Mouse (Mus musculus) embryonic facial prominence, embryonic 14.5 days (tissue): ENCODE measurements around the gene Prdm13. TPM values are rescaled to one million over a fixed set of nuclear protein-coding genes. Genes with fewer than 3 reads are reported as not detected.

ENCODE experiments used
- ATAC-seq: fragments of 200-750 bp; cut with Nextera tagmentation; 2 replicates; pipeline ENCODE4 v1.8.0; 2017; ENCODE audit warnings: low read depth, moderate number of reproducible peaks, moderate TSS enrichment
- DNase-seq: peaks from one replicate; pipeline ENCODE4 v3.0.0-alpha.2; 2015; ENCODE audit warnings: low spot score
- H3K27ac ChIP-seq: fragments of 300-500 bp; sonication (generic); replicated peaks from 2 replicates; pipeline ENCODE4 v1.5.1; 2014; ENCODE audit warnings: low read depth, mild to moderate bottlenecking, low read length, moderate library complexity
- H3K27me3 ChIP-seq: fragments of 300-500 bp; sonication (generic); replicated peaks from 2 replicates; pipeline ENCODE4 v1.6.1; 2014; ENCODE audit warnings: low read length; ENCODE audit not compliant: control insufficient read depth, insufficient read depth
- H3K36me3 ChIP-seq: fragments of 300-500 bp; sonication (generic); 2 replicates; pipeline ENCODE4 v1.6.1; 2014; ENCODE audit warnings: low read length, mixed read lengths; ENCODE audit not compliant: control insufficient read depth, insufficient read depth
- H3K4me1 ChIP-seq: fragments of 300-500 bp; sonication (generic); 2 replicates; pipeline ENCODE4 v1.6.1; 2014; ENCODE audit warnings: antibody characterized with exemption, low read length; ENCODE audit not compliant: control insufficient read depth, insufficient read depth
- H3K4me2 ChIP-seq: fragments of 300-500 bp; sonication (generic); 2 replicates; pipeline ENCODE4 v1.6.1; 2014; ENCODE audit warnings: low read depth, mild to moderate bottlenecking, low read length, moderate library complexity, mixed read lengths
- H3K4me3 ChIP-seq: fragments of 300-500 bp; sonication (generic); 2 replicates; pipeline ENCODE4 v1.5.1; 2014; ENCODE audit warnings: low read depth, mild to moderate bottlenecking, low read length
- H3K9ac ChIP-seq: fragments of 300-500 bp; sonication (generic); 2 replicates; pipeline ENCODE4 v1.6.1; 2014; ENCODE audit warnings: low read depth, mild to moderate bottlenecking, low read length, moderate library complexity, mixed read lengths
- H3K9me3 ChIP-seq: fragments of 300-500 bp; sonication (generic); 2 replicates; pipeline ENCODE4 v1.6.1; 2016; ENCODE audit warnings: low read length; ENCODE audit not compliant: control insufficient read depth
- WGBS: fragments of 180-500 bp; shearing (Covaris S2); extraction: QIAGEN DNeasy Blood & Tissue Kit; methylation state at CpG from one replicate; pipeline ENCODE4 v1.1.7; 2014; 5-methylcytosine and 5-hydroxymethylcytosine counted together
- polyA plus RNA-seq: library from polyadenylated mRNA; unstranded; fragments of >200 nt; fragmentation: Nextera tagmentation; extraction: Ambion mirVana; gene quantifications from 2 replicates; pipeline ENCODE4 v1.2.1, GENCODE M21; 2014

Gene Prdm13
- polyA plus RNA-seq, 1 experiment from 2014 or later, result not detected

- no peak overlapping the region for H3K27ac ChIP-seq
Observed at GRCm38 (mm10) chr4:21628367-21629274, 57.1 kb downstream of the Prdm13 start.

More at GRCm38 (mm10) chr4:21628367-21629274, 57.1 kb downstream of the Prdm13 start:
- no peak overlapping the region for H3K4me2 ChIP-seq
- H3K27me3 ChIP-seq, result no peaks in the 10 kb centered on the region
- H3K9ac ChIP-seq, result no peak overlapping the region
- H3K4me1 ChIP-seq, result no peaks in the 10 kb centered on the region
- no peak overlapping the region for H3K4me3 ChIP-seq
- no peaks in the 10 kb centered on the region for H3K9me3 ChIP-seq
- no peaks in the 10 kb centered on the region for H3K36me3 ChIP-seq
- WGBS, result 58% methylated on average over 3 of the region's 3 CpGs
- DNase-seq, result no peak
- no peak for ATAC-seq

Other genes starting within 250 kb of the Prdm13 start
- 42.1 and 42.7 TPM in 2 replicates for gene Ccnc, start 41.7 kb upstream of the Prdm13 start, polyA plus RNA-seq
- gene Usp45, start 81.2 kb upstream of the Prdm13 start, polyA plus RNA-seq, result 10.5 and 11.5 TPM in 2 replicates
- 8.9 and 10.3 TPM in 2 replicates for gene Tstd3, start 81.2 kb upstream of the Prdm13 start, polyA plus RNA-seq
- gene Pnisr, start 161.6 kb upstream of the Prdm13 start, polyA plus RNA-seq, result 114 and 122 TPM in 2 replicates
- gene Coq3, start 193.7 kb upstream of the Prdm13 start, polyA plus RNA-seq, result 12.6 and 12.7 TPM in 2 replicates
- 8.1 and 8.7 TPM in 2 replicates for gene Faxc, start 245.4 kb upstream of the Prdm13 start, polyA plus RNA-seq